Mouse (Mus musculus) hindbrain, embryonic 15.5 days (tissue): Measurements from ENCODE around the gene Tfec. TPM values are rescaled to one million over a fixed set of nuclear protein-coding genes. Genes with fewer than 3 reads are reported as not detected.

ENCODE experiments used
- ATAC-seq: fragments of 200-750 bp; cut with Nextera tagmentation; 2 replicates; pipeline ENCODE4 v1.8.0; 2017; ENCODE audit warnings: low read depth, moderate number of reproducible peaks, moderate TSS enrichment; ENCODE audit not compliant: low FRiP score
- H3K27ac ChIP-seq: fragments of 300-500 bp; sonication (generic); replicated peaks from 2 replicates; pipeline ENCODE4 v1.5.1; 2015; ENCODE audit warnings: mild to moderate bottlenecking, inconsistent platforms
- H3K27me3 ChIP-seq: fragments of 300-500 bp; sonication (generic); 2 replicates; pipeline ENCODE4 v1.6.1; 2015; ENCODE audit warnings: control low read depth, inconsistent platforms
- H3K36me3 ChIP-seq: fragments of 300-500 bp; sonication (generic); 2 replicates; pipeline ENCODE4 v1.6.1; 2015; ENCODE audit warnings: control low read depth, inconsistent platforms
- H3K4me1 ChIP-seq: fragments of 300-500 bp; sonication (generic); replicated peaks from 2 replicates; pipeline ENCODE4 v1.6.1; 2015; ENCODE audit warnings: control low read depth, inconsistent platforms
- H3K4me2 ChIP-seq: fragments of 300-500 bp; sonication (generic); 2 replicates; pipeline ENCODE4 v1.6.1; 2015; ENCODE audit warnings: moderate library complexity, mild to moderate bottlenecking, inconsistent platforms
- H3K4me3 ChIP-seq: fragments of 300-500 bp; sonication (generic); 2 replicates; pipeline ENCODE4 v1.5.1; 2015; ENCODE audit warnings: mild to moderate bottlenecking, inconsistent platforms
- H3K9ac ChIP-seq: fragments of 300-500 bp; sonication (generic); 2 replicates; pipeline ENCODE4 v1.6.1; 2015; ENCODE audit warnings: inconsistent platforms
- H3K9me3 ChIP-seq: fragments of 300-500 bp; sonication (generic); 2 replicates; pipeline ENCODE4 v1.6.1; 2016; ENCODE audit warnings: control low read depth, inconsistent platforms
- WGBS: fragments of 180-500 bp; shearing (Covaris S2); methylation state at CpG from one replicate; pipeline ENCODE4 v1.1.7; 2015; 5-methylcytosine and 5-hydroxymethylcytosine counted together
- polyA plus RNA-seq: library from polyadenylated mRNA; unstranded; fragments of >200 nt; fragmentation: Nextera tagmentation; extraction: Ambion mirVana; gene quantifications from 2 replicates; pipeline ENCODE4 v1.2.1, GENCODE M21; 2015

The Tfec gene
- polyA plus RNA-seq, 1 experiment from 2014 or later: 0.19 TPM

GRCm38 (mm10) chr6:16862050-16862449, 36.2 kb downstream of the Tfec start:
- WGBS: 92% methylated on average over 3 of the region's 3 CpGs
- Histone ChIP-seq H3K4me2 (no peak overlapping the region), H3K36me3 (no peaks in the 10 kb centered on the region), H3K27ac (no peak overlapping the region), H3K9ac (no peak overlapping the region), H3K4me3 (no peak overlapping the region), H3K9me3 (no peaks in the 10 kb centered on the region), H3K27me3 (no peaks in the 10 kb centered on the region), H3K4me1 (no peaks in the 10 kb centered on the region)
- ATAC-seq: no peak

- H3K4me1 ChIP-seq: no peaks in the 10 kb centered on the region
- no peak overlapping the region for H3K4me2 ChIP-seq
- no peak for ATAC-seq
- 93% methylated on average over 7 of the region's 7 CpGs for WGBS
- H3K36me3 ChIP-seq: no peaks in the 10 kb centered on the region
- H3K9me3 ChIP-seq: no peaks in the 10 kb centered on the region
- no peak overlapping the region for H3K27ac ChIP-seq
- no peaks in the 10 kb centered on the region for H3K27me3 ChIP-seq
- no peak overlapping the region for H3K4me3 ChIP-seq
- H3K9ac ChIP-seq: no peak overlapping the region
Observed at GRCm38 (mm10) chr6:16855879-16856545, 42.2 kb downstream of the Tfec start.

- no peak overlapping the region for H3K27ac ChIP-seq
- H3K9me3 ChIP-seq: no peaks in the 10 kb centered on the region
- no peaks in the 10 kb centered on the region for H3K27me3 ChIP-seq
- no peak overlapping the region for H3K4me2 ChIP-seq
- H3K4me1 ChIP-seq: no peaks in the 10 kb centered on the region
- no peak overlapping the region for H3K4me3 ChIP-seq
- H3K9ac ChIP-seq: no peak overlapping the region
- no peak for ATAC-seq
- H3K36me3 ChIP-seq: no peaks in the 10 kb centered on the region
- WGBS: 83% methylated on average over 9 of the region's 9 CpGs
Observed at GRCm38 (mm10) chr6:16854977-16855376, 43.3 kb downstream of the Tfec start.

- Histone ChIP-seq H3K9me3 (no peaks in the 10 kb centered on the region), H3K36me3 (no peaks in the 10 kb centered on the region), H3K27me3 (no peaks in the 10 kb centered on the region), H3K4me2 (no peak overlapping the region), H3K9ac (no peak overlapping the region), H3K4me1 (no peaks in the 10 kb centered on the region), H3K27ac (no peak overlapping the region), H3K4me3 (no peak overlapping the region)
- no peak for ATAC-seq
- WGBS: 84% methylated on average over 7 of the region's 7 CpGs
Observed at GRCm38 (mm10) chr6:16846521-16846920, 51.7 kb downstream of the Tfec start.

- Histone ChIP-seq H3K4me3 (no peak overlapping the region), H3K4me1 (no peaks in the 10 kb centered on the region), H3K27me3 (no peaks in the 10 kb centered on the region), H3K36me3 (no peaks in the 10 kb centered on the region), H3K9me3 (no peaks in the 10 kb centered on the region), H3K27ac (no peak overlapping the region), H3K9ac (no peak overlapping the region), H3K4me2 (no peak overlapping the region)
- no peak for ATAC-seq
- WGBS: 88% methylated on average over 1 of the region's 1 CpGs
Observed at GRCm38 (mm10) chr6:16835631-16836030, 62.6 kb downstream of the Tfec start.

- H3K4me1 ChIP-seq: no peaks in the 10 kb centered on the region
- no peaks in the 10 kb centered on the region for H3K9me3 ChIP-seq
- no peak overlapping the region for H3K9ac ChIP-seq
- H3K36me3 ChIP-seq: no peaks in the 10 kb centered on the region
- H3K4me2 ChIP-seq: no peak overlapping the region
- H3K27ac ChIP-seq: no peak overlapping the region
- peak; percentile 51; the same call in 1 of the 2 replicates for ATAC-seq
- H3K4me3 ChIP-seq: no peak overlapping the region
- no peaks in the 10 kb centered on the region for H3K27me3 ChIP-seq
Observed at GRCm38 (mm10) chr6:16828304-16828703, 69.9 kb downstream of the Tfec start.

- Histone ChIP-seq H3K9ac (no peak overlapping the region), H3K4me2 (no peak overlapping the region), H3K27ac (no peak overlapping the region), H3K27me3 (no peaks in the 10 kb centered on the region), H3K4me3 (no peak overlapping the region), H3K9me3 (no peaks in the 10 kb centered on the region), H3K36me3 (no peaks in the 10 kb centered on the region), H3K4me1 (no peaks in the 10 kb centered on the region)
- WGBS: 85% methylated on average over 1 of the region's 1 CpGs
- no peak for ATAC-seq
Observed at GRCm38 (mm10) chr6:16821985-16822384, 76.3 kb downstream of the Tfec start.

- Histone ChIP-seq H3K36me3 (no peaks in the 10 kb centered on the region), H3K9me3 (no peaks in the 10 kb centered on the region), H3K9ac (no peak overlapping the region), H3K4me3 (no peak overlapping the region), H3K27ac (no peak overlapping the region), H3K27me3 (no peaks in the 10 kb centered on the region), H3K4me2 (no peak overlapping the region), H3K4me1 (no peaks in the 10 kb centered on the region)
- 91% methylated on average over 1 of the region's 1 CpGs for WGBS
- ATAC-seq: no peak
Observed at GRCm38 (mm10) chr6:16806302-16806701, 91.9 kb downstream of the Tfec start.

- Histone ChIP-seq H3K4me1 (no peaks in the 10 kb centered on the region), H3K9ac (no peak overlapping the region), H3K4me3 (no peak overlapping the region), H3K4me2 (no peak overlapping the region; the same call in 1 of the 2 replicates), H3K27ac (no peak overlapping the region), H3K27me3 (no peaks in the 10 kb centered on the region), H3K9me3 (no peaks in the 10 kb centered on the region), H3K36me3 (no peaks in the 10 kb centered on the region)
- WGBS: 19% methylated on average over 10 of the region's 10 CpGs
- ATAC-seq: peak; percentile 77
Observed at GRCm38 (mm10) chr6:16797669-16798068, 100.6 kb downstream of the Tfec start.

- Histone ChIP-seq H3K27ac (no peak overlapping the region), H3K27me3 (no peaks in the 10 kb centered on the region), H3K9me3 (no peaks in the 10 kb centered on the region), H3K9ac (no peak overlapping the region), H3K4me2 (no peak overlapping the region), H3K36me3 (no peaks in the 10 kb centered on the region), H3K4me1 (no peaks in the 10 kb centered on the region), H3K4me3 (no peak overlapping the region)
- ATAC-seq: no peak
- WGBS: 68% methylated on average over 9 of the region's 9 CpGs
Observed at GRCm38 (mm10) chr6:16796914-16797313, 101.3 kb downstream of the Tfec start.

GRCm38 (mm10) chr6:16794036-16794435, 104.2 kb downstream of the Tfec start:
- WGBS: 83% methylated on average over 7 of the region's 7 CpGs
- H3K36me3 ChIP-seq: no peaks in the 10 kb centered on the region
- no peak overlapping the region for H3K4me3 ChIP-seq
- H3K4me1 ChIP-seq: no peaks in the 10 kb centered on the region
- no peak for ATAC-seq
- no peak overlapping the region for H3K9ac ChIP-seq
- no peak overlapping the region for H3K27ac ChIP-seq
- H3K4me2 ChIP-seq: no peak overlapping the region
- no peaks in the 10 kb centered on the region for H3K27me3 ChIP-seq
- no peaks in the 10 kb centered on the region for H3K9me3 ChIP-seq

- 80% methylated on average over 3 of the region's 3 CpGs for WGBS
- no peak overlapping the region for H3K9ac ChIP-seq
- no peaks in the 10 kb centered on the region for H3K27me3 ChIP-seq
- no peaks in the 10 kb centered on the region for H3K9me3 ChIP-seq
- H3K4me2 ChIP-seq: no peak overlapping the region
- no peaks in the 10 kb centered on the region for H3K4me1 ChIP-seq
- no peak overlapping the region for H3K27ac ChIP-seq
- no peak overlapping the region for H3K4me3 ChIP-seq
- no peak for ATAC-seq
- no peaks in the 10 kb centered on the region for H3K36me3 ChIP-seq
Observed at GRCm38 (mm10) chr6:16785166-16785565, 113.1 kb downstream of the Tfec start.
